In the genomic region with DNA sequence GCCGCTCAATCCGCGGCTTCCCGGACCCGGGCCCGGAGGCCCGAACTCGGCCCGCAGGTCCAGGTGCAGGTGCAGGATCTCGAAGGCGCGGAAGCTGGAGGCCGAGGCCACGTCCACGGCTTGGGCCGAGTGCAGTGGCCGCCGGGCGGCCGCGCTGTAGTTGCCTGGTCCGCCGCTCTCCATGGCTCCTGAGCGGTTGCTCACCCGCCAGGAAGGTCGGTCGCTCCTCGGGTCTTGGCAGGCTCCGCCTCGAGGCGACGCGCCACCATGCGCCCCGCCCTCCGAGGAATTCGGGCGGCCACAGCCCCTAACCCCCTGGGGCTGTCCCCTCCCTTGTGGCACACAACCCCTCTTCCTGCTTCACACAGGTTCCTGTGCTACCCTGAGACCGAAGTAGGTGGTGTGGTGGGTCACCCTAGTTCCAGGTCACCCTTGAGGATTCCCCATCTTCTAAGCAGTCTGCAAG, we compare ENCODE assay signal across 8 mouse cellular contexts. TPM values are rescaled to one million over a fixed set of nuclear protein-coding genes. Genes with fewer than 3 reads are reported as not detected.
DNase-seq lines count a peak whose midpoint lies in the region; ATAC-seq and TF ChIP-seq lines count a peak whose summit lies in the region.

A gene (minus strand): TSS at position 259 of the 466 bp plus-strand sequence.

- peak within 1 kb of the TSS; percentile 79 for H3K4me2 ChIP-seq in embryonic facial prominence, embryonic 15.5 days (replicated peaks)
- H3K4me2 ChIP-seq in limb, embryonic 13.5 days (replicated peaks), result peak within 1 kb of the TSS; percentile 85
- peak within 1 kb of the TSS; percentile 70 for H3K4me2 ChIP-seq in midbrain, embryonic 15.5 days

- H3K27me3 ChIP-seq in embryonic facial prominence, embryonic 15.5 days, result no peaks in the 10 kb centered on the region
- H3K27me3 ChIP-seq in limb, embryonic 13.5 days, result no peaks in the 10 kb centered on the region
- no peaks in the 10 kb centered on the region for H3K27me3 ChIP-seq in midbrain, embryonic 15.5 days (replicated peaks)
- no peaks in the 10 kb centered on the region; the same call in 1 of the 2 replicates for H3K27me3 ChIP-seq in spleen, adult 2 months (ENCODE audit: control insufficient read depth, insufficient read depth, low read length)

- TF ChIP-seq CTCF in bone marrow, adult 2 months (IDR thresholded peaks at IDR 0.05; ENCODE audit: control insufficient read depth, insufficient read depth, low read length), result no peak
- TF ChIP-seq CTCF in spleen, adult 2 months (IDR thresholded peaks at IDR 0.05; ENCODE audit: extremely low read depth, insufficient read depth, insufficient read length, insufficient replicate concordance), result no peak

- peak within 1 kb of the TSS; percentile 87 for H3K4me3 ChIP-seq in bone marrow, adult 2 months (replicated peaks; ENCODE audit: control insufficient read depth, low read depth, low read length)
- peak within 1 kb of the TSS; percentile 90 for H3K4me3 ChIP-seq in embryonic facial prominence, embryonic 15.5 days (replicated peaks)
- H3K4me3 ChIP-seq in limb, embryonic 13.5 days, result peak within 1 kb of the TSS; percentile 85
- H3K4me3 ChIP-seq in midbrain, embryonic 15.5 days, result peak within 1 kb of the TSS; percentile 55
- H3K4me3 ChIP-seq in spleen, adult 2 months (ENCODE audit: extremely low read depth, insufficient read depth, insufficient read length), result peak within 1 kb of the TSS; percentile 89

- peak within 1 kb of the TSS; percentile 85 for H3K9ac ChIP-seq in embryonic facial prominence, embryonic 15.5 days
- peak within 1 kb of the TSS; percentile 95 for H3K9ac ChIP-seq in limb, embryonic 13.5 days
- peak within 1 kb of the TSS; percentile 86 for H3K9ac ChIP-seq in midbrain, embryonic 15.5 days

- WGBS in bone marrow, adult 2 months, result under 1% methylated on average over 39 of the region's 39 CpGs
- under 1% methylated on average over 39 of the region's 39 CpGs for WGBS in embryonic facial prominence, embryonic 15.5 days
- WGBS in limb, embryonic 13.5 days, result under 1% methylated on average over 39 of the region's 39 CpGs
- under 1% methylated on average over 38 of the region's 39 CpGs for WGBS in midbrain, embryonic 15.5 days
- WGBS in spleen, adult 2 months, result under 1% methylated on average over 39 of the region's 39 CpGs

- peak; percentile 85 for ATAC-seq in embryonic facial prominence, embryonic 15.5 days (ENCODE audit: insufficient number of reproducible peaks, low FRiP score, low TSS enrichment, low read depth)
- ATAC-seq in limb, embryonic 13.5 days (ENCODE audit: low FRiP score, low read depth), result peak; percentile 80
- ATAC-seq in midbrain, embryonic 15.5 days (replicated peaks), result peak; percentile 91

- no peaks in the 10 kb centered on the region for H3K9me3 ChIP-seq in embryonic facial prominence, embryonic 15.5 days (replicated peaks)
- no peaks in the 10 kb centered on the region for H3K9me3 ChIP-seq in limb, embryonic 13.5 days
- no peaks in the 10 kb centered on the region for H3K9me3 ChIP-seq in midbrain, embryonic 15.5 days

- TF ChIP-seq POLR2A in bone marrow, adult 2 months (IDR thresholded peaks at IDR 0.05; ENCODE audit: borderline replicate concordance, control insufficient read depth, low read depth, low read length), result peak; percentile 74; the same call in 1 of the 2 replicates
- no peak; the same call in 1 of the 2 replicates for TF ChIP-seq POLR2A in spleen, adult 2 months (IDR thresholded peaks at IDR 0.05; ENCODE audit: low read depth, low read length)

- H3K4me1 ChIP-seq in bone marrow, adult 2 months (ENCODE audit: control insufficient read depth, insufficient read depth, low read length), result no peaks in the 10 kb centered on the region; the same call in 1 of the 2 replicates
- H3K4me1 ChIP-seq in embryonic facial prominence, embryonic 15.5 days, result peaks cover 22% of the 10 kb centered on the region
- peaks cover 22% of the 10 kb centered on the region for H3K4me1 ChIP-seq in limb, embryonic 13.5 days
- peaks cover 25% of the 10 kb centered on the region for H3K4me1 ChIP-seq in midbrain, embryonic 15.5 days
- no peaks in the 10 kb centered on the region for H3K4me1 ChIP-seq in spleen, adult 2 months (ENCODE audit: control insufficient read depth, insufficient read depth, insufficient read length)

- peak; percentile 51 to 61 for DNase-seq in B cell, adult 2 months
- peak; percentile 58 for DNase-seq in heart, adult 8-10 months (ENCODE audit: low spot score)
- DNase-seq in kidney, adult 9 months, result peak; percentile 62
- DNase-seq in spleen, adult 2 months (ENCODE audit: low read depth in 1 of 2, low spot score in 2 of 2), result peak in 1 of 2 experiments; percentile 44

- H3K36me3 ChIP-seq in embryonic facial prominence, embryonic 15.5 days, result peaks cover 5% of the 10 kb centered on the region
- peaks cover 8% of the 10 kb centered on the region for H3K36me3 ChIP-seq in limb, embryonic 13.5 days
- H3K36me3 ChIP-seq in midbrain, embryonic 15.5 days (replicated peaks), result no peaks in the 10 kb centered on the region; the same call in 1 of the 2 replicates
- H3K36me3 ChIP-seq in spleen, adult 2 months (ENCODE audit: control insufficient read depth, insufficient read depth, low read length), result no peaks in the 10 kb centered on the region; the same call in none of the 2 replicates

- H3K27ac ChIP-seq in bone marrow, adult 2 months (ENCODE audit: control insufficient read depth, insufficient read depth, low read depth, low read length, poor library complexity), result peak within 1 kb of the TSS; percentile 96
- H3K27ac ChIP-seq in embryonic facial prominence, embryonic 15.5 days (replicated peaks), result peak within 1 kb of the TSS; percentile 93
- peak within 1 kb of the TSS; percentile 89 for H3K27ac ChIP-seq in limb, embryonic 13.5 days
- peak within 1 kb of the TSS; percentile 87 for H3K27ac ChIP-seq in midbrain, embryonic 15.5 days
- peak within 1 kb of the TSS; percentile 75 for H3K27ac ChIP-seq in spleen, adult 2 months (ENCODE audit: insufficient read depth, low read length)

RNA-seq across cellular contexts. Expression of the gene that starts here (rescaled TPM):
- 17.9 and 33.0 TPM in 2 replicates for polyA plus RNA-seq in bone marrow, adult 2 months (2011; ENCODE audit: insufficient read depth, insufficient read length, low replicate concordance, missing spikeins)
- polyA plus RNA-seq in embryonic facial prominence, embryonic 15.5 days (2015; fragmentation: Nextera tagmentation; extraction: Ambion mirVana), result 94.1 and 105 TPM in 2 replicates
- 10 to 100 TPM; 18.9 to 22.7 (median 21.2) TPM for total RNA-seq in heart, adult 8-10 months (2022)
- 93.3 and 95.3 TPM in 2 replicates for polyA plus RNA-seq in limb, embryonic 13.5 days (2015; fragmentation: Nextera tagmentation; extraction: Ambion mirVana)
- polyA plus RNA-seq in midbrain, embryonic 15.5 days (2015; fragmentation: Nextera tagmentation; extraction: Ambion mirVana), result 103 and 107 TPM in 2 replicates
- 17.8 and 18.8 TPM in 2 replicates for polyA plus RNA-seq in spleen, adult 2 months (2012; rRNA removed)
